Mouse (Mus musculus): ENCODE measurements around the gene Defb47.

Gene Defb47

GRCm38 (mm10) chr14:62997777-62998176 lies at the start of gene Defb47:
Gene Defb47, plus strand, starts transcription at chr14:62998077.
- no peak for DNase-seq

DNA sequence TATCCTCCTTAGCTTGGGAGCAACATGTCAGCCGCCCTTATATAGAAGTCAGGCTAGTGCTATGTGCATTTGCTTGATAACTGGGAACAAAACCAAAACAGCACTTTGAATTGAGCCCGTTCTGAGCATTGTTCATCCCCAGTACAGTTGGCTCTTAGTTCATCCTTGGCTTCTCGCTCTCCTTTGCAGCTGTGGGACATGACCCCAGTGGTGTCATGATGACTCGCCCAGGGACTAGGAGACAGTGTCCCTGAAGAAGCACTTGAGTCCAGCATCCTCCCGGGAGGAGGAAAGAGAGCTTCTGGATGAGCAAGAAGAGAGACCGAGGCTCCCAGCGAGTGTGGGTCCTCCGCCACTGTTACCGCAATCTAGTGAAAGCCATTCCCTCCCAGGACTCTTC lies 41.8 kb upstream of the Defb47 start:
- DNase-seq, result no peak

- no peak for DNase-seq
Measured at GRCm38 (mm10) chr14:62963632-62964031, 34.2 kb upstream of the Defb47 start.

GRCm38 (mm10) chr14:62965342-62965741 lies 32.5 kb upstream of the Defb47 start:
- peak; percentile 12 for DNase-seq

GRCm38 (mm10) chr14:62965811-62966520 lies 31.9 kb upstream of the Defb47 start:
- DNase-seq, result peak; percentile 61

DNA sequence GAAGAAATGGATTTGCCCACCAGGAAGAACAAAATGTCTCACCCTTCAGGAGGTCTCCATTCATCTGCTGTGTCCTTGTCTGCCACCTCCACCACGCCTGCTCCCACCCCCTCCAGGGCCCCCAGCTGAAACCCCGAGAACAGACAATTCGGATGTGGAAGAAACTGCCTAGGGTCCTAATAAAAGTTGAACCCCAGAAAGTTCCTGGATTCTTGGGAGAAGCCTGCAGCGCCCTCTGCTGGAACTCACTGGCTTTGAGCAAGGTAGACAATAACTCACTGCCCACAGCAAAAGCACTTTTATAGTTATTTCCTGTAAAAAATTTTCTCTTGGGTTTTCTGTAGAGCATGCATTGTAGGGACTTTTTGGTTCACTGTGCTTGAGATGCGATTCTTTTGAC lies 22.8 kb upstream of the Defb47 start:
- peak; percentile 82 for DNase-seq

DNA sequence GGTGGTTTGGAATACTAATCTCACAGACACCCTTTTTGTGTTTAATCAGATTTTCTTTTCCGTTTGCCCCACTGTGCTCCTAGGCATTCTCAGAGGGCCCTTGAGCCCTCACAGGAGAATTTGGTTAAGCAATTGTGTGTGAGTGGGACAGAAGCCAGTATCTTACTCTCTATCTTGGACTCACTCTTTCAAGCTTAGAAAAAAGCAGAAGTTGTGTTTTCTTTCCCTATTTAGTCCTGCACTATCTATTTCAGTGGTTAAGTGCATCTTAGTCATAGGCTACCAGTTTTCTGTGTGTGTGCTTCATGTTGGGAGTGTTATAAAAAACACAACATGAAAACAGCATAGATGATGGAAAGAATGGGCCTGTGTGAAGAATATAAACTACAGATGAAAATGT lies 18.1 kb upstream of the Defb47 start:
- DNase-seq, result no peak

- no peak for DNase-seq
Measured at GRCm38 (mm10) chr14:62984410-62984809, 13.5 kb upstream of the Defb47 start, which contains the start of gene Defb48. Gene Defb48, minus strand, starts transcription at chr14:62984510.

DNA sequence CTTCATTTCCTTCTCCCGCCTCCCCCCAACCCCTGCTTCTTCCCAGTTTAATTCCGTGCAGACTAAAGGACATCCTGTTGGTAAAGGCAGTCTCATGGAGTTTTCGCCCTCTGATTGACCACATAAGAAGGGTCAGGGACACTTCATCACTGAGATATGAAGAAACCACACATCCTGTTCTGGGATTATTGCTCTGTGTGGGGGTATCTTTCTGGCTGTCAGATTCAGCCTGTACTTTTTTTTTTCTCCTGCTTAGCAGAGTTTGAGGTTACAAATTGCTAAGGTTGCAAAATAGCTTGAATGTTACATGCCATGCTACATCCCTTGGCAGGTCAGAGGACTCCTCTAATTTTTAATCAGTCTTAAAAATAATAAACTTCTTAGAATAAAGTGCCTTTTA lies 6.6 kb upstream of the Defb47 start:
- no peak for DNase-seq

- DNase-seq, result no peak
Measured at GRCm38 (mm10) chr14:62991849-62992510, 5.9 kb upstream of the Defb47 start.

GRCm38 (mm10) chr14:62998977-62999376 lies 1.1 kb downstream of the Defb47 start:
- DNase-seq, result no peak

- no peak for DNase-seq
Measured at GRCm38 (mm10) chr14:63002588-63002987, 4.7 kb downstream of the Defb47 start.

DNA sequence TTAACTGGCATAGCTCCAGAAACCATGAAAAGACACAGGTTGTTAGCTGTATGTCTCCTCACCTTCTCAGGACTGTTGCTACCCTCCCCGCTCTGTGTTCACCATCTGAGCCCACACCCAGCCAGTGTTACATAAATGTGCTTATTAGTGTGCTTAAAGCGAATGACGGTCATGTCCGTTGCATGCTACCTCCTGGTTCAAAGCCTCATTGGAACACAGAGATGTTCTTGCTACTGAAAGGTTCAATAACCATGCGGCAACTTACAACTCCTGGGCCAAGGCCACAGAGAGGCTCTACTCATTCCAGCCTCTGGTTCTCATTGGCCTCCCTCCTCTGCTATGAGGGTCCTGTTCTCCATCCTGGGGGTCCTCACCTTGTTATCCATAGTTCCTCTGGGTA lies 13.6 kb downstream of the Defb47 start, which contains the start of gene Defb43:
Gene Defb43, plus strand, starts transcription at position 301 of the 400 bp plus-strand sequence.
- DNase-seq, result no peak

- DNase-seq, result no peak
Measured at GRCm38 (mm10) chr14:63013082-63013481, 15.2 kb downstream of the Defb47 start.

DNA sequence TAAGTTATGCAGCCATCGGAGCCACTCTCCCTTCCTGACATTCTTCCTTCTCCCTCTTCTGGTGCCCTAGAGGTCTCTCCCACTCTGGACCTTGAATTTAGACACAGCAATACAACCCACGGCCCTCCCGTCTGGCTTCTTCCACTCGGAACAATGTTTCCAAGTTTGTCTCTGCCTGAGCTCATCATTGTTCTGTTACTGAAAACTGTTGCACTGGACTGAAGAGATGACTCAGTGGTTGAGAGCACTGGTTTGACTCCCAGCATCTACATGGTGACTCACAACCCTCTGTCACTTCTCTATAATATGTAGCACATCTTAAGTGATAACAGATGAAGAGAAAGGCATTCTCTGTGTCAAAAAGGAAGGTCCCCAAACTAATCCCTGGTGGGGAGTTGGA lies 16.8 kb downstream of the Defb47 start:
- no peak for DNase-seq

DNA sequence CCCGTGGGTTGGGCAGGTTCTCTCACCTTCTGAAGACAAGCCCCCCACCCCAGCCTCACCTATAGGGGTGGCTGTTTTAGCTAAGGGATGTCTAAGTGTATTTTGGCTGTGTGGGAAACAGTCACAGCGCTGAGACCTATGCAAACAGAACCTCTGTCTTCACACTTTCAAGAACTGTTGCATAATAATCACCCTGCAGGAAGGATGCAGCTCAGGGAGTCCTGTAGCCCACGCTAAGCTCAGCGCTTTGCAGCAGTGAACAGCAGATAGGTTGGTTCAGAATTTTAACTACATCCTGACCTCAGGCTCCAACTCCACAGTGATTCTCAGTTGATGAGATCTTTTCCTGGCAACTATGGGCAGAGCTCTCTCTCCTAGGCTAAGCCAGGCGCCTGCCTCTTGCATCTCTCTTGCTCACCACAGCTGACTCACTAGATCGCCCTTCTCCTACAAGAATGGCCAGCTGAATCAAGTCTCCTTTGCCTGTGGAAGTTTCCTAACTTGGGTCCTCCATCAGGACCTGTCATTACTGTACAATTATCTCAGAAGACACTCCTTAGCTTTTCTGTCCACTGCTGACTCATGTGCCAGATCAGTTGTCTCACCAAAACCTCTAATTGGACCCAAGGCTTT lies 22.8 kb downstream of the Defb47 start:
- DNase-seq, result no peak

DNA sequence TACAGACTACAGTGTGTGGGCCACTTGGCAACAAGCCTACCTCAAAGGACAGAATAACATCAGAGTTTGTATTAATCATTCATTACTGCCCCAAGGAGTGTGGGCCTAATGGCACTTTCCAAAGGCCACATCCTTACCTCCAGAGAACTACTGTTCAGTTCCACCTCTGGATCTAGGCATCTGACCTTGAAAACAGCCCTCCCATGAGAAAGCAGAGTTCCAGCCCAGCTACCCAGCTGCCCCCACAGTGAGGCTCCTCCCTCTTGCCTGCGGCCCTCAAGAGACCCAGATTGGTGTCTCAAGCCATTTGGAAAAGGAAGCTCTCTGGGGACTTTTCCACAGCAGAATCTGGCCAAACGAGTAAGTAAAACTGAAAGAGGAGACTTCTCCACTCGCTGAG lies 48.8 kb downstream of the Defb47 start, which contains the start of gene Defb42:
Gene Defb42, plus strand, starts transcription at position 301 of the 400 bp plus-strand sequence.
- no peak for DNase-seq

DNA sequence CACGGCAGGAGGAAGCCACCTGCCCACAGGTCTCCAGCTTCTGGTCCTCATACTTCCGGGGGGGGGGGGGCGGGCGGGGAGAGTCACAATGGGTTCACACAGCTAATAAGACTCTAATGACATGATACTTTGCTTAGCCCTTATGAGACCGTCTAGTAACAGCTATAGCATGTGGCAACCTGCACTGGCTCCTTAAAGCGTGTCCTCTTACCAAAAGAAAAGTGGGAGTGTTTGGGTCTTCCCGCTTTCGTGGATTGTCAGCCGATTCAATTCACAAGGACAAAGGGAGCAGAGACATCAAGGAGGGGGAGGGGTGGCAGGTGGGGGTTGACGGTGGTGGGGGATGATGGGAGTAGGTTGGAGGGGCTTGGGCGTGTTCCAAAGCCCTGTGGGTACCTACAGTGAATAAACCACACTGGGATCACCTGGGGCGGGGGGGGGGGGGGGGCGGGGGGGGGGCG lies 52.1 kb downstream of the Defb47 start, which contains the start of gene Defb30:
Gene Defb30, minus strand, starts transcription at position 51 of the 461 bp plus-strand sequence.
- no peak for DNase-seq
